Mouse (Mus musculus) hindbrain, embryonic 11.5 days (tissue): ENCODE data around the gene Ilf3. TPM values are rescaled to one million over a fixed set of nuclear protein-coding genes. Genes with fewer than 3 reads are reported as not detected.

Experiments used
- ATAC-seq: fragments of 200-750 bp; cut with Nextera tagmentation; 2 replicates; pipeline ENCODE4 v1.8.0; 2017; ENCODE audit warnings: mild to moderate bottlenecking, moderate TSS enrichment, moderate library complexity; ENCODE audit not compliant: low FRiP score
- DNase-seq: peaks from one replicate; pipeline ENCODE4 v3.0.0-alpha.2; 2015; ENCODE audit warnings: low spot score
- H3K27ac ChIP-seq: fragments of 300-500 bp; sonication (generic); 2 replicates; pipeline ENCODE4 v1.5.1; 2014; ENCODE audit warnings: mild to moderate bottlenecking, low read depth, low read length
- H3K27me3 ChIP-seq: fragments of 300-500 bp; sonication (generic); 2 replicates; pipeline ENCODE4 v1.6.1; 2014; ENCODE audit warnings: mild to moderate bottlenecking, low read length, moderate library complexity, mixed read lengths; ENCODE audit not compliant: control insufficient read depth, insufficient read depth
- H3K36me3 ChIP-seq: fragments of 300-500 bp; sonication (generic); 2 replicates; pipeline ENCODE4 v1.6.1; 2014; ENCODE audit warnings: mild to moderate bottlenecking, low read length, moderate library complexity, mixed read lengths; ENCODE audit not compliant: control insufficient read depth, insufficient read depth
- H3K4me1 ChIP-seq: fragments of 300-500 bp; sonication (generic); replicated peaks from 2 replicates; pipeline ENCODE4 v1.6.1; 2014; ENCODE audit warnings: low read length, mixed read lengths; ENCODE audit not compliant: control insufficient read depth, insufficient read depth
- H3K4me2 ChIP-seq: fragments of 300-500 bp; sonication (generic); replicated peaks from 2 replicates; pipeline ENCODE4 v1.6.1; 2014; ENCODE audit warnings: mild to moderate bottlenecking, low read depth, low read length
- H3K4me3 ChIP-seq: fragments of 300-500 bp; sonication (generic); 2 replicates; pipeline ENCODE4 v1.5.1; 2014; ENCODE audit warnings: low read depth, low read length
- H3K9ac ChIP-seq: fragments of 300-500 bp; sonication (generic); 2 replicates; pipeline ENCODE4 v1.6.1; 2014; ENCODE audit warnings: low read depth, low read length
- H3K9me3 ChIP-seq: fragments of 300-500 bp; sonication (generic); 2 replicates; pipeline ENCODE4 v1.6.1; 2016; ENCODE audit warnings: low read length; ENCODE audit not compliant: control insufficient read depth
- WGBS: fragments of 180-500 bp; shearing (Covaris S2); extraction: QIAGEN DNeasy Blood & Tissue Kit; methylation state at CpG from one replicate; pipeline ENCODE4 v1.1.7; 2014; 5-methylcytosine and 5-hydroxymethylcytosine counted together
- polyA plus RNA-seq: library from polyadenylated mRNA; unstranded; fragments of >200 nt; fragmentation: Nextera tagmentation; extraction: Ambion mirVana; gene quantifications from 2 replicates; pipeline ENCODE4 v1.2.1, GENCODE M21; 2014

Ilf3 gene
- polyA plus RNA-seq, 1 experiment from 2014 or later = 232 TPM

- H3K4me2 ChIP-seq = no peak overlapping the region
- H3K36me3 ChIP-seq = no peaks in the 10 kb centered on the region
- H3K9me3 ChIP-seq = no peaks in the 10 kb centered on the region
- no peaks in the 10 kb centered on the region for H3K27me3 ChIP-seq
- H3K4me3 ChIP-seq = no peak overlapping the region
- peaks cover 5% of the 10 kb centered on the region for H3K4me1 ChIP-seq
- 91% methylated on average over 11 of the region's 11 CpGs for WGBS
- H3K9ac ChIP-seq = no peak overlapping the region
- ATAC-seq (no peak), DNase-seq (no peak)
- H3K27ac ChIP-seq = no peak overlapping the region
Measured at GRCm38 (mm10) chr9:21324269-21324668, 43.4 kb upstream of the Ilf3 start.

GRCm38 (mm10) chr9:21327569-21327968 lies 40.1 kb upstream of the Ilf3 start:
- Histone ChIP-seq H3K4me1 (no peaks in the 10 kb centered on the region), H3K9ac (no peak overlapping the region), H3K4me2 (no peak overlapping the region), H3K27me3 (no peaks in the 10 kb centered on the region), H3K36me3 (no peaks in the 10 kb centered on the region), H3K9me3 (no peaks in the 10 kb centered on the region), H3K27ac (no peak overlapping the region), H3K4me3 (no peak overlapping the region)
- WGBS = 72% methylated on average over 3 of the region's 3 CpGs
- no peak for ATAC-seq
- DNase-seq = no peak

- no peak overlapping the region for H3K9ac ChIP-seq
- no peaks in the 10 kb centered on the region for H3K27me3 ChIP-seq
- no peaks in the 10 kb centered on the region for H3K4me1 ChIP-seq
- no peaks in the 10 kb centered on the region for H3K9me3 ChIP-seq
- H3K4me2 ChIP-seq = no peak overlapping the region
- 83% methylated on average over 3 of the region's 3 CpGs for whole genome bisulfite sequencing
- H3K27ac ChIP-seq = no peak overlapping the region
- H3K36me3 ChIP-seq = no peaks in the 10 kb centered on the region
- no peak for ATAC-seq
- H3K4me3 ChIP-seq = no peak overlapping the region
- DNase-seq = no peak
Measured at GRCm38 (mm10) chr9:21328041-21328440, 39.6 kb upstream of the Ilf3 start.

- Histone ChIP-seq H3K27me3 (no peaks in the 10 kb centered on the region), H3K9ac (no peak overlapping the region), H3K9me3 (no peaks in the 10 kb centered on the region), H3K4me2 (no peak overlapping the region), H3K36me3 (no peaks in the 10 kb centered on the region), H3K4me3 (no peak overlapping the region), H3K4me1 (no peaks in the 10 kb centered on the region), H3K27ac (no peak overlapping the region)
- ATAC-seq (no peak), DNase-seq (no peak)
- 90% methylated on average over 3 of the region's 5 CpGs for WGBS
Measured at GRCm38 (mm10) chr9:21329041-21329440, 38.6 kb upstream of the Ilf3 start.

- Histone ChIP-seq H3K36me3 (no peaks in the 10 kb centered on the region), H3K27me3 (no peaks in the 10 kb centered on the region), H3K4me3 (no peak overlapping the region), H3K27ac (no peak overlapping the region), H3K4me1 (no peaks in the 10 kb centered on the region), H3K9me3 (no peaks in the 10 kb centered on the region), H3K4me2 (no peak overlapping the region), H3K9ac (no peak overlapping the region)
- DNase-seq (no peak), ATAC-seq (no peak)
- 92% methylated on average over 10 of the region's 10 CpGs for WGBS
Measured at GRCm38 (mm10) chr9:21329699-21330289, 37.9 kb upstream of the Ilf3 start.

GRCm38 (mm10) chr9:21331365-21332140 lies 36.1 kb upstream of the Ilf3 start:
- WGBS = 86% methylated on average over 12 of the region's 12 CpGs
- no peak overlapping the region for H3K9ac ChIP-seq
- H3K27me3 ChIP-seq = no peaks in the 10 kb centered on the region
- ATAC-seq (no peak), DNase-seq (no peak)
- no peak overlapping the region for H3K4me3 ChIP-seq
- no peaks in the 10 kb centered on the region for H3K9me3 ChIP-seq
- H3K4me1 ChIP-seq = no peaks in the 10 kb centered on the region
- 0 out of 2 replicates have a peak overlapping the region, but pooled peaks have one; percentile 58 for H3K27ac ChIP-seq
- H3K36me3 ChIP-seq = no peaks in the 10 kb centered on the region
- H3K4me2 ChIP-seq = no peak overlapping the region

GRCm38 (mm10) chr9:21332161-21333061 lies 35.3 kb upstream of the Ilf3 start:
- no peaks in the 10 kb centered on the region for H3K4me1 ChIP-seq
- H3K27me3 ChIP-seq = no peaks in the 10 kb centered on the region
- no peak for DNase-seq
- 0 out of 2 replicates have a peak overlapping the region, but pooled peaks have one; percentile 15 for H3K9ac ChIP-seq
- WGBS = 45% methylated on average over 9 of the region's 9 CpGs
- no peak overlapping the region for H3K4me3 ChIP-seq
- H3K27ac ChIP-seq = 0 out of 2 replicates have a peak overlapping the region, but pooled peaks have one; percentile 58
- H3K9me3 ChIP-seq = no peaks in the 10 kb centered on the region
- no peak for ATAC-seq
- no peak overlapping the region for H3K4me2 ChIP-seq
- no peaks in the 10 kb centered on the region for H3K36me3 ChIP-seq

GRCm38 (mm10) chr9:21333523-21333922 lies 34.1 kb upstream of the Ilf3 start:
- H3K9me3 ChIP-seq = no peaks in the 10 kb centered on the region
- DNase-seq = no peak
- no peaks in the 10 kb centered on the region for H3K36me3 ChIP-seq
- H3K4me1 ChIP-seq = no peaks in the 10 kb centered on the region
- 89% methylated on average over 1 of the region's 1 CpGs for WGBS
- no peaks in the 10 kb centered on the region for H3K27me3 ChIP-seq
- H3K9ac ChIP-seq = no peak overlapping the region
- ATAC-seq = no peak
- no peak overlapping the region for H3K4me3 ChIP-seq
- H3K27ac ChIP-seq = no peak overlapping the region
- no peak overlapping the region for H3K4me2 ChIP-seq
